In the genomic region with DNA sequence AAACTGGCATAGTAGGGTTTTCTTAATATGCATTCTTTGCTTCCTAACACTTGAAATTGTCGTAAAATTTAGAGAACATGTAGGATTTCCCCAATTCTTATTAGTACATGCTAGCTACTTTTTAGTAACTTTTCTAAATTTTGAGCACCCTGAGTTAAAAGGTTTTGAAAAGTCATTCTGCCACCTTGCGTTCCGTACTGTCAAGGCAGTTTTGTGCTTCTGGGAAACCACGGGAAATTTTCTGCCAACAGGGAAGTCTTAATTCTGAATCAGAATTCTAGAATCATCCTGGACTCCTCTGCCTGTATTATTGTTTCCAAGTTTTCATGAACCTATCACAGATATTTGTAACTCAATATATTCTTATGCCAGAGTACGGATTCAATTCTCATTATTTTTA, we compare ENCODE assay signal across 16 mouse cellular contexts.
DNase-seq lines count a peak whose midpoint lies in the region; ATAC-seq and TF ChIP-seq lines count a peak whose summit lies in the region.
"Had no signal": no experiment of that assay in that cellular context is flagged by ENCODE, and none has a peak within 500 bp of the region (broad histone marks: within the 10 kb centered on the region; RNA-seq: fewer than 3 reads in every experiment).

No protein-coding gene starts in this region.

- H3K9ac ChIP-seq in lung, postnatal 0 days (replicated peaks; ENCODE audit: low read depth), result no peak overlapping the region
- no peak overlapping the region for H3K9ac ChIP-seq in embryonic facial prominence, embryonic 14.5 days (ENCODE audit: low read depth, low read length)
- H3K9ac ChIP-seq: heart, embryonic 15.5 days; hindbrain, embryonic 14.5 days; limb, embryonic 12.5 days; neural tube, embryonic 15.5 days had no signal

- H3K27me3 ChIP-seq in heart, embryonic 10.5 days (ENCODE audit: insufficient read depth, poor library complexity, severe bottlenecking), result no peaks in the 10 kb centered on the region
- H3K27me3 ChIP-seq in lung, postnatal 0 days (replicated peaks; ENCODE audit: insufficient read depth, low read length), result no peaks in the 10 kb centered on the region
- H3K27me3 ChIP-seq in embryonic facial prominence, embryonic 14.5 days (replicated peaks; ENCODE audit: control insufficient read depth, insufficient read depth, low read length), result no peaks in the 10 kb centered on the region
- H3K27me3 ChIP-seq: heart, embryonic 15.5 days; limb, embryonic 12.5 days; neural tube, embryonic 15.5 days had no signal

- WGBS in heart, embryonic 10.5 days, result 77% methylated on average over 5 of the region's 5 CpGs
- 75% methylated on average over 5 of the region's 5 CpGs for WGBS in lung, postnatal 0 days
- 61% methylated on average over 5 of the region's 5 CpGs for WGBS in embryonic facial prominence, embryonic 14.5 days

- ATAC-seq in lung, postnatal 0 days, result no peak
- ATAC-seq in embryonic facial prominence, embryonic 14.5 days (ENCODE audit: low read depth), result no peak

- no peak overlapping the region for H3K4me2 ChIP-seq in lung, postnatal 0 days (replicated peaks; ENCODE audit: low read depth, low read length)
- H3K4me2 ChIP-seq in embryonic facial prominence, embryonic 14.5 days (ENCODE audit: low read depth, low read length), result no peak overlapping the region
- H3K4me2 ChIP-seq: heart, embryonic 15.5 days; hindbrain, embryonic 14.5 days; limb, embryonic 12.5 days; neural tube, embryonic 15.5 days had no signal

- H3K36me3 ChIP-seq in heart, embryonic 10.5 days, result no peaks in the 10 kb centered on the region
- H3K36me3 ChIP-seq in lung, postnatal 0 days (ENCODE audit: insufficient read depth, low read length), result no peaks in the 10 kb centered on the region
- no peaks in the 10 kb centered on the region for H3K36me3 ChIP-seq in embryonic facial prominence, embryonic 14.5 days (ENCODE audit: control insufficient read depth, insufficient read depth, low read length)
- H3K36me3 ChIP-seq: forebrain, embryonic 10.5 days; heart, embryonic 15.5 days; limb, embryonic 12.5 days; midbrain, embryonic 10.5 days; neural tube, embryonic 15.5 days had no signal

- TF ChIP-seq CTCF in lung, postnatal 0 days (IDR thresholded peaks at IDR 0.05), result peak; percentile 4; the same call in 1 of the 2 replicates

- no peak for TF ChIP-seq EP300 in lung, postnatal 0 days (IDR thresholded peaks at IDR 0.05)

- intact Hi-C loops in heart, postnatal 10 days (cut with DNase I), result loop anchor here (2.0 to 10.0 kb wide), 4 partner anchors 114 to 579 kb away; no protein-coding TSS in a partner anchor

- H3K4me3 ChIP-seq in heart, embryonic 10.5 days, result no peak overlapping the region
- H3K4me3 ChIP-seq in lung, postnatal 0 days (ENCODE audit: low read depth, low read length), result no peak overlapping the region
- H3K4me3 ChIP-seq in embryonic facial prominence, embryonic 14.5 days (ENCODE audit: low read depth, low read length), result no peak overlapping the region
- H3K4me3 ChIP-seq: forebrain, embryonic 10.5 days; heart, embryonic 15.5 days; limb, embryonic 12.5 days; midbrain, embryonic 10.5 days; neural tube, embryonic 15.5 days had no signal

- no peaks in the 10 kb centered on the region for H3K9me3 ChIP-seq in heart, embryonic 10.5 days
- no peaks in the 10 kb centered on the region for H3K9me3 ChIP-seq in lung, postnatal 0 days (ENCODE audit: low read length)
- no peaks in the 10 kb centered on the region for H3K9me3 ChIP-seq in embryonic facial prominence, embryonic 14.5 days (ENCODE audit: control insufficient read depth, low read length)
- H3K9me3 ChIP-seq: forebrain, embryonic 10.5 days; heart, embryonic 15.5 days; limb, embryonic 12.5 days; midbrain, embryonic 10.5 days; neural tube, embryonic 15.5 days had no signal

- no peak overlapping the region for H3K27ac ChIP-seq in heart, embryonic 10.5 days
- H3K27ac ChIP-seq in lung, postnatal 0 days (ENCODE audit: low read length), result no peak overlapping the region
- no peak overlapping the region for H3K27ac ChIP-seq in embryonic facial prominence, embryonic 14.5 days (replicated peaks; ENCODE audit: low read depth, low read length)
- H3K27ac ChIP-seq: forebrain, embryonic 10.5 days; heart, embryonic 15.5 days; hindbrain, embryonic 14.5 days; limb, embryonic 12.5 days; midbrain, embryonic 10.5 days; neural tube, embryonic 15.5 days had no signal

- peak; percentile 14 to 22 for DNase-seq in heart, postnatal 10 days
- DNase-seq in heart, embryonic 10.5 days (ENCODE audit: low spot score), result no peak
- DNase-seq in lung, postnatal 0 days (ENCODE audit: low spot score), result no peak
- no peak for DNase-seq in lung, postnatal 4 days
- peak; percentile 69 for DNase-seq in embryonic facial prominence, embryonic 14.5 days (ENCODE audit: low spot score)
- DNase-seq in skeletal muscle tissue, adult 2 months (ENCODE audit: low read depth, low spot score), result peak; percentile 26
- DNase-seq in cerebellum, adult 11 months, result no peak
- DNase-seq: cerebellum, adult 2 months; lung, adult 18-20 months; right cerebral cortex, adult 18-20 months had no signal

- no peaks in the 10 kb centered on the region for H3K4me1 ChIP-seq in heart, embryonic 10.5 days
- H3K4me1 ChIP-seq in lung, postnatal 0 days (ENCODE audit: insufficient read depth, low read depth, low read length), result no peaks in the 10 kb centered on the region
- 0 out of 2 replicates have a peak, but pooled peaks cover 2% of the 10 kb centered on the region for H3K4me1 ChIP-seq in embryonic facial prominence, embryonic 14.5 days (ENCODE audit: control insufficient read depth, insufficient read depth, low read length)
- H3K4me1 ChIP-seq: forebrain, embryonic 10.5 days; limb, embryonic 12.5 days; midbrain, embryonic 10.5 days; neural tube, embryonic 15.5 days had no signal

Comparison
In these comparisons a context has a peak if more than half of its experiments do, and no peak if none do; other contexts are left out.
1. DNase-seq: peak in heart, postnatal 10 days (2 of 2), embryonic facial prominence, embryonic 14.5 days (single experiment) and skeletal muscle tissue, adult 2 months (single experiment); none in heart, embryonic 10.5 days (single experiment), lung, postnatal 0 days (single experiment), lung, postnatal 4 days (0 of 2) and cerebellum, adult 11 months (single experiment).